In genomic region chr9:119680896-119681295, GRCm38 (mm10) we compare ENCODE assay signal across 17 mouse cellular contexts. TPM values are rescaled to one million over a fixed set of nuclear protein-coding genes. Genes with fewer than 3 reads are reported as not detected.
DNase-seq lines count a peak whose midpoint lies in the region.
"Had no signal": no experiment of that assay in that cellular context is flagged by ENCODE, and none has a peak within 500 bp of the region (broad histone marks: within the 10 kb centered on the region; RNA-seq: fewer than 3 reads in every experiment).

No protein-coding gene starts in this region.

- DNase-seq in adrenal gland, adult (ENCODE audit: inconsistent age in 2 of 2, low spot score in 1 of 2): peak; percentile 44 to 72
- no peak for DNase-seq in adrenal gland, postnatal 4 days (ENCODE audit: low spot score in 2 of 2)
- DNase-seq in heart, adult 11 months: peak; percentile 88
- no peak for DNase-seq in heart, adult 9 months (ENCODE audit: low spot score in 2 of 2)
- peak; percentile 66 for DNase-seq in ovary, adult 18-20 months (ENCODE audit: low spot score)
- DNase-seq in ovary, postnatal 10 days (ENCODE audit: low spot score): no peak
- DNase-seq in adrenal gland, postnatal 10 days: peak; percentile 18
- no peak for DNase-seq in right cerebral cortex, postnatal 10 days (ENCODE audit: low spot score in 2 of 2)
- DNase-seq: cerebellum, adult 11-12 months; cerebellum, adult 8-10 months; cerebellum, postnatal 10 days; cerebellum, postnatal 36 days; embryo, embryonic 11 days; gastrocnemius, postnatal 25 days; heart, adult 2 months had no signal

RNA-seq across cellular contexts. Expression of gene Scn10a, which starts 38.2 kb away (rescaled TPM):
- under 1 TPM in 1 of 2 experiments, not detected in 1; 0.08 TPM for total RNA-seq in adrenal gland, postnatal 4 days (2021)
- total RNA-seq in adrenal gland, postnatal 10 days (2021): not detected
- total RNA-seq: gastrocnemius, adult 8-10 months; gastrocnemius, postnatal 25 days; hematopoietic stem cell, adult 5-6 weeks had no signal

Comparison
In these comparisons a context has a peak if more than half of its experiments do, and no peak if none do; other contexts are left out.
1. DNase-seq: peak in adrenal gland, adult (2 of 2), heart, adult 11 months (single experiment), ovary, adult 18-20 months (single experiment) and adrenal gland, postnatal 10 days (single experiment); none in adrenal gland, postnatal 4 days (0 of 2), heart, adult 9 months (0 of 2), ovary, postnatal 10 days (single experiment) and right cerebral cortex, postnatal 10 days (0 of 2).